Mouse (Mus musculus) heart, adult 18-20 months (tissue): ENCODE results near the gene Mbnl2. TPM values are rescaled to one million over a fixed set of nuclear protein-coding genes. Genes with fewer than 3 reads are reported as not detected.

Source experiments
- DNase-seq, 2 experiments: peaks; one replicate each; pipeline ENCODE4 v3.0.0; 2021 to 2022; ENCODE audit warnings: mixed read lengths in 1 of 2
- total RNA-seq, 2 experiments: library from RNA; stranded (reverse); gene quantifications; 2 replicates each; pipeline ENCODE4 v1.2.3; 2021

Mbnl2 gene
- total RNA-seq, 2 experiments from 2014 or later = 218 to 240 TPM

- no peak for DNase-seq
Observed at GRCm38 (mm10) chr14:120416886-120417285, 141.4 kb downstream of the Mbnl2 start.

GRCm38 (mm10) chr14:120418964-120419363 lies 143.5 kb downstream of the Mbnl2 start:
- no peak for DNase-seq

GRCm38 (mm10) chr14:120428497-120428896 lies 153.0 kb downstream of the Mbnl2 start:
- DNase-seq = no peak

GRCm38 (mm10) chr14:120432773-120433172 lies 157.3 kb downstream of the Mbnl2 start:
- DNase-seq = peak in 1 of 2 experiments; percentile 30

GRCm38 (mm10) chr14:120433931-120434398 lies 158.5 kb downstream of the Mbnl2 start:
- no peak for DNase-seq

- no peak for DNase-seq
Observed at GRCm38 (mm10) chr14:120434831-120435230, 159.4 kb downstream of the Mbnl2 start.

GRCm38 (mm10) chr14:120440716-120441115 lies 165.2 kb downstream of the Mbnl2 start:
- DNase-seq = no peak

- DNase-seq = no peak
Observed at GRCm38 (mm10) chr14:120441256-120441655, 165.8 kb downstream of the Mbnl2 start.

- no peak for DNase-seq
Observed at GRCm38 (mm10) chr14:120441836-120442235, 166.4 kb downstream of the Mbnl2 start.

- DNase-seq = no peak
Observed at GRCm38 (mm10) chr14:120454221-120454620, 178.8 kb downstream of the Mbnl2 start.

- DNase-seq = no peak
Observed at GRCm38 (mm10) chr14:120463938-120464727, 188.7 kb downstream of the Mbnl2 start.

- DNase-seq = no peak
Observed at GRCm38 (mm10) chr14:120466816-120467215, 191.3 kb downstream of the Mbnl2 start.

- no peak for DNase-seq
Observed at GRCm38 (mm10) chr14:120469126-120469790, 193.8 kb downstream of the Mbnl2 start.

GRCm38 (mm10) chr14:120476186-120476697 lies 200.8 kb downstream of the Mbnl2 start:
- no peak for DNase-seq

- peak; percentile 98 to 99 for DNase-seq
Observed at GRCm38 (mm10) chr14:120477288-120477981, 202.0 kb downstream of the Mbnl2 start.

- DNase-seq = peak; percentile 95 to 98
Observed at GRCm38 (mm10) chr14:120477982-120478568, 202.6 kb downstream of the Mbnl2 start, which contains the start of gene Rap2a. Gene Rap2a (plus strand): TSS chr14:120478444.

- DNase-seq = peak; percentile 45 to 61
Observed at GRCm38 (mm10) chr14:120478641-120479341, 203.3 kb downstream of the Mbnl2 start.

- DNase-seq = peak in 1 of 2 experiments; percentile 23
Observed at GRCm38 (mm10) chr14:120480341-120480900, 205.0 kb downstream of the Mbnl2 start.

GRCm38 (mm10) chr14:120480927-120481326 lies 205.5 kb downstream of the Mbnl2 start:
- DNase-seq = no peak
